Mouse (Mus musculus): ENCODE data around the gene Rmi1.

DNA sequence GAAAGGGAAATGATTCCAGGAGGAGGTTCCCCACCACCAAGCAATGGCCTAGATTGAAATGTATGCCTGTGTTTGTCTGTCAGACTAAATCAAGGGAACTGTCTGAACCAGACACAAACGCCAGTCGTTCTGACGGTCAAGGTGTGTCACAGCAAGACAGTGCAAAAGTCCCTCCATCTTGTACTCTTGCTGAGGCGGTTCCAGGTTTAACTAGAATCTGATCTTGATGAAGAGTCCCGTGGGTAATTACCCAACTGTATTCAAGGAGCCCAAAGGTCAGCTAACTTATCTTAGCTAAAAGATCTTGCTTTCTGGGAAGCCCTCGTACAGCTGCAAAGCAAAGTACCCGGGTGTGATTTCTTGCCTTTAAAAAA lies 16.5 kb upstream of the Rmi1 start:
- TF ChIP-seq CTCF (IDR thresholded peaks at IDR 0.05; ENCODE audit: low read depth, low read length), result no peak
- TF ChIP-seq POLR2A (IDR thresholded peaks at IDR 0.05; ENCODE audit: extremely low read depth, insufficient read depth, low read length), result no peak
